Mouse (Mus musculus) lung, postnatal 25 days (tissue): ENCODE data around the gene Pik3r1.

Source experiments
- DNase-seq: peaks from one replicate; pipeline ENCODE4 v3.0.0; 2022; ENCODE audit warnings: low spot score

Gene Pik3r1

DNA sequence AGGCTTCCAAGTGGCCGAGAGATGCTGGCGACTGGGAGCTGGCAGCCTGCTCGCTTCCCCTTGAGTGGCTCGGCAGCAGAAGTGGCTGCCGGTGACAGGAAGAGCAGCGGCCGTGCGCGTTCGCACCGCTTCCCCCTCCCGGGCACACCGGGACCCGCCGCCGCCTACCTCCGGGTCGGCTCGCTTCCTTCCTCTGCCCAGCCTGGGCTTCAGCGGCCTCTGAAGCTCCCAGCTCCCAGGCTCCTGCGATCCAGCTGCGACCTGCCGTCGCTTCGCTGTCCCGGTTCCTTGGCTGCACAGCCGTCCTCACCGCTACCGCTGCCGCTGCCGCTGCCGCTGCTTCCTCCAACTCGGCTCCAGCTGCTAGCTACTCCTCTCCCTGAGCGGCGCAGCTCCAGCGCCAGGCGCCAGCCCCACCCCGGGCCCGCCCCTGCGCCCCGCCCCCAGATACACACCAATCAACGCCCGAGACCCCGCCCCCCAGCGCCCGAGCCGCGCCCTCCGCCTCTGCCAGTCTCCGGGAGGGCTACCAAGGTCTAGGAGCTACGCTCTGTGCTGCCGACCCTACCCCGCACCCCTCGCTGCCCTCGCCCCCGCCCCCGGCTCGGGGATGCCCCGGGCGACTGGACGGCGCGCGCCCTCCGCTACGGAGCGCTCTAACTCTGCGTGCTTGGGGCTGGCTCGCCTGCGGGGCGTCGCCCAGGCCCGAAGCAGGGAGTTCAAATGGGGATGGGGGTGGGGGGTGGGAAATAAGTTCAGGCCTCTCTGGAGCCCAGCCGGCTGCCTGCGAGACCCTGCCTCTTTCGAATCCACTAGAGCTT, at the start of gene Pik3r1:
Pik3r1 (minus strand) TSS at position 409 of the 821 bp plus-strand sequence.
- peak; percentile 96 for DNase-seq

DNA sequence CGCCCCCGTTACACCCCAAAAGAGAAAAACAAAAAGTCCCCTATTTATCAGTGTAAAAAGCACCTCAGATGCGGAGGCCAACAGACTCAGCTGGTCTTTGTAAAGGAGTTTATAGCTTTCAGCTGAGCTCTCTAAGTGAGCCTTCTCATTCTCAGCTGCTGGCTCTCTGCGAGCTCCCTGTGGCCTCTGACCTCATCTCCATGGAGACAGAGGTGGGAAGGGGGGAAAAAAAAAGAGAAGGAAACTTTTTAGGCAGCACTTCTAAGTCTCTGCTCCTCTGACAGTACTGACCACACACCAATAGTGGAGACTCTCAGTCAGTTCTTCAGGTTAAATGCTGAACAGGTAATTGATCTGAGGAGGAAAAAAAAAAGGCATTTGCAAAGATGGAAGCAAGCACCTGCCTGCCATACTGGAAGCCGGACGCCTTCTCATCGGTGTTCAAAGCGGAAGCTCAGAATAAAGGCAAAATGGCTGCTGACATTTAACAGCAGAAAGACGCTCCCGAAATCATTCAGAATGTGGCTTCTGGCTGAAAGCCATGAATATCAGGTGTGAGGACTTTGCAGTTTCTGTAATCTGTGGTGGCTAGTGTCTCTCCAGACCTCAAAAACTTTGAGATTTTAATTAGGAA, 45.4 kb upstream of the Pik3r1 start:
- peak; percentile 46 for DNase-seq

DNA sequence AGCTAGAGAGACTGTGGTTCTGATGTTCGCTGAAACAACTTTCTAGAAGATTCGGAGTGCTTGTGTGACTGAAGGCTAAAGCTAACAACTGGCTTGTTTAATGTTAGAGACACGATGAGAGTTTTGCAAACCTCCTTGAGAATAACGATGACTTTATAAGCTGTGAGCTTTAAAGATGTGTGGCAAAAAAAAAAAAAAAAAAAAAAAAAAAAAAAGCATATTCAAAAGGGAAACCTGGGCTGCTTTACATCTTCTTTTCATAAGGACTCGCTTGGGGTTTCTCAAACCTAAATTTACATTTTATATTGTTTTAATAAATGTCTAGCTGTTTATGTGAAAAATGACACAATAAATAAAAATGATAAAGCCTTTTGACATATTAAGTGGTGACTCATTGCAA, 44.3 kb upstream of the Pik3r1 start:
- no peak for DNase-seq

DNA sequence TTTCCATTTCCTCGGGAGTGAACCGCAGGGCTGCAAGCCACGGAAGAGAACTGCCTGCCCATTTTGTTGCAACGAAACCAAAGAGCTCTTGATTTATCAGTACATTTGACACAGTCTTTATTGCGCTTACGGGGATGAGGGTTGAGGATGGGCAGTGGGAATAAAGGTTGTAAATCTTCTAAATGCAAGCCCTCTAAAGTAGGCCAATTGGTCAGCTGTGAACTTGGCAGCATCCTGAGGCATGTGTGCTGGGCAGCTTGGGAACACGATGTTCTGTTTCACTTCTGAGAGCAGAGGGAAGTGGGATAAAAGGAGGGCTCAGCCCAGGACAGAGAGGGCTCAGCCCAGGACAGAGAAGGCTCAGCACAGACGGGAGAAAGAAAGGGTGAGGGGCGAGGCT, 43.9 kb upstream of the Pik3r1 start:
- peak; percentile 71 for DNase-seq

DNA sequence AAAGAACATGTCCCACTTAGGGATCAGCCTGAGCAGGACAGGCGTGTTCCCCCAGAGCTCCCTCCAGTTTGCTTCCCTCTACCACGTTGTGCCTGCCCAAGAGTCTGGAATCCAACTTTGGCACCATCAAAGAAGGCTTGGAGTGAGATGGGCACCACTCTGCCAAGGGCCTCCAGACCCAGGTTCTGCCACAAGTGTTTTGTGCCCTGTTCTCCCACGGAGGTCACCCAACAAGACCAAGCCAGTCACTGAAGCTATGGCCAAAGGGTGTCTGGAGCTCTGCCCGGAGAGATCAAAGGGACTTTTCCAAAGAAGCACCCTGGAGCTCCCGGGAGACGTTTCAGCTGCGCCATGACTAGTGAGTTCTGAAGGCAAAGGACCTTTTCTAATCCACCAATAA, 42.6 kb upstream of the Pik3r1 start:
- DNase-seq, result peak; percentile 10

DNA sequence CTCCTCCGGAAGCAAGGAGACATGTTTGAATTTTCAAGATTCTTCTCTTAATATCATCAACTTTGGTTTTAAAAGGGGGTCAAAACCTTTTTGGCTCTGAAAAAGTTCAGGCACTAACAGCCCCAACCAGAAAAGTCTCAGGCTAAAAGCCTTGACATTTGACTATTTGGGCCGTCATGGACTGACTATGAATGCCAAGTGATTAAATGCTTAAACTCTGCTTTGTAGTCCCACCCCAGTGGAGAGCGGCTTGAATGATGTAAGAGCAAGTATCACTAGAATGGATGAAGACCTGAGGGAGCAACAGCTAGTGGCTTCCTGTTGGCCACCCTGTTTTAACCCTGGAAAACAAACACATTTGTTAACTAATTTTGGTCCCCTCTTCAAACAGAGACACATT, 41.8 kb upstream of the Pik3r1 start:
- DNase-seq, result peak; percentile 8

DNA sequence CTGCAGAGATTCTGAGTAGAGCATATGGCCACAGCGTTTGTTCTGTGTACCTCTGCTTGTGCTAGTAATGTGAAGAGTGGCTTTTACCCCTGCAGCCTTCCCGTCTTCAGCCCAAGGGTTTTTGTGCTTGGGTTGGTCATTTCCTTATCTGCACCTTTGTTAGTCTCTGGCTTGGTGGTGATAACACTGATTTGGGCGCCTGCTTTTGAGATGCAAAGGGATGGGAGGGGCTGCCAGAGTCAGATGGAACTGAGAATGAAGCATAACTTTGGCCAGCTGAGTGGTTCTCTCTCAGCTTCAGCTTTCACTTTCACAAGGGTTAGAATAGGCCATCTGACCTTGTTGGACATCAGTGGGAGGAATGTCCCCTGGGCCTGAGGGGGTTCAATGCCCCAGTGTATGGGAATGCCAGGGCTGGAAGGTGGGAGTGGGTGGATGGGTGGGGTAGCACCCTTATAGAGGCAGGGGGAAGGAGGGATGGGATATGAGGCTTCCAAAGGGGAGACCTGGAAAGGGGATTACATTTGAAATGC, 37.6 kb upstream of the Pik3r1 start:
- no peak for DNase-seq

DNA sequence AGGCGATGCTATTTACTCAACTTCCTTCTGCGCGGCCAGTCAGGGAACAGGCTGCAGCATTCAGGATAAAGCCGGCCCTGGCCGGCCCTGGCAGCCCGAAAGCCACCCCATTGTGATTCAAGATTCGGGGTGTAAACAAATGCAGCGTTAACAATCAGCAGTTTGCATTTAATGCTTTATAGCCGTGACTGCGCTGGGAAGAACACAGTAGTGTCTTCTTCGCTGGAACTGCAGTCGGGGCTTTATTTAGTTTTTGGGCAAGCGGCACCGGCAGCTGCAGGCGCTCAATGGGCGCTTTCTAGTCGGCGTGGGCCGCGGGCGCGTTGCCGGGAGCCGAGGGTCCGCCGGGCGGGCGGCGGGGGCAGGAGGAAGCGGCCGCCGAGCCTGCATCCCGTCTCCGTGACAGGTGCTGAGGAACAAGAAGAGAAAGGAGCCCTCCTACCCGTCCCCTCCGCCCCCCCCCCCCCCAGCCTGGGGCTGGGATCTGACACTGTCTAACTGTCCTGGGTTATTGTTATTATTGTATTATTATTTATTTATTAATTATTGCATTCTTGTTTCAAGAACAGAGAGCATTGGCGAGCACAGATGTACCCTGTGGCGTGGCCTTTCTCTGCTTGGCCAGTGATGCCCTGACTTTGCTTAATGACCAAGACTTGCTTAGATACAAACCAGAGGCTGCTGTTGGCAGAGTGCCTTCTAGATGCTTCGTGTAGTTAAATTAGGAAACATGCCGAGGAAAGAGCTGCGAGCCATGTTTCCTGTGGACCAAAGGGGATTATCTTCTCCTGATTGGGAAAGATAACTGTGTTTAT, 33.6 kb upstream of the Pik3r1 start:
- peak; percentile 70 for DNase-seq

DNA sequence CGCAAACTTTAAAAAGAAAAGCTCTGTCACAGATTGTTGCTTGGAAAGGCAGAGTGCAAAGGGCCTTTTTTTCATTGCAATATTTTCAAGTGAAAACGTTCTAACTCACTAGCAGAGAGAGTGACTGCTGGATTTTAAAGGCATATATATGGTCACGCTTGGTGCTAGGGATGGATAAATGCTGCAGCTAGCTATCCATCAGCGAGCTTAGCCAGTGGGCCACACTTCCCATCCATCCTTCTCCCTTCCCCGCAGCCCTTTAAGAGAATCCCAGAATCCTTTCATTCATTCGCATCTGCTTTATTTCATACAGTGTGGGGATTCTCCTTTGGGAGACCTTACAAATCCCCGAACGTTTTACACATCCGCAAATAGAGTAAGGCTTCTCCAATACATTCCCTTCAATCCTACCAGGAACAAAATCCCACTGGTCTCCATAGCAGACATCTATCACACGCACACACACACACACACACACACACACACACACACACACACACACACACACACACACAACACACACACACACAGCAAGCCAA, 32.9 kb upstream of the Pik3r1 start:
- DNase-seq, result no peak

DNA sequence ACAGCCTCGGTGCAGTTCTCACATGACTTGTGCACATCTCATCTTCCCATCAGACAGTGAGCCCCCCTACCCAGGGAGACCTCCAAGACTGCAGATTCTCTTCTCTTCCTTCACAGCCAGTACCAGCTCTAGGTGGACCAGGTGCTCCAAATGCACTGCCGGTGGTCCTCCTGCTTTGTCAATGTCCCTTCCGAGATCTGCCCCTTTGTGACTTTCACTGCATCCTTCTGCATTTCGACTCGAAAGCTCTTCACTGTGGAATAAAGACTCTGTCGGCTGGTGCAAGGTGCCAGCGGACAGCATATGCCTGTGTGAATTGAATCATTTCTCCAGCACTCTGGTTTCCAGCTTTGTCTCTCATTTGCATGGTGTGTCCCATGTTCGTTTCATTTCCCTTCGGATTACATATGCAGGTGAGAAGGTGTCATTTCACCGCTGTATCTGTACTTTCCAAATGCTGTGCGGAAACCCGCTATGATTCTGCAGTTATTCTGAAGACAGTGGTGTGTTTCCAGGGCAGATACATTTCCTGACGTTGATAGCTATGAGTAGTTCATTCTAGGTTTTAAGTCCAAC, 32.1 kb upstream of the Pik3r1 start:
- no peak for DNase-seq

DNA sequence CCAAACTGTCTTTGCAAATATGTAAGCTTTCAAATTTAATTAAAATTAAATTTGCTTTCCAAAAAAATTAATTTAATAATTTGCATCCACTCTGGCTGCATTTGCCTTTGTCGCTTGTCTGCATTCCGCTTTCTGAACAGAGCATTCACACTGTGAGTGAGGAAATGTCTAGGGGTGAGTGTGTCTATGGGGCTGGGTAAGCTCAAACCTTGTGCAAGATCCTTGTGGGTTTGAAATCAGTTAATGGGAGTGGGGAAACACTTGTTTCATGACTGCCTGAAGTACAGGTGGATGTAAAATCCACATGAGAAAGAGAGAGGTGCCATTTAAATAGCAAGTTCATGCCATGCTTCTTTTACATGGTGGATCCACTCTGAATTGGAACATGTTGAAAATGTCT, 31.3 kb upstream of the Pik3r1 start:
- DNase-seq, result no peak

DNA sequence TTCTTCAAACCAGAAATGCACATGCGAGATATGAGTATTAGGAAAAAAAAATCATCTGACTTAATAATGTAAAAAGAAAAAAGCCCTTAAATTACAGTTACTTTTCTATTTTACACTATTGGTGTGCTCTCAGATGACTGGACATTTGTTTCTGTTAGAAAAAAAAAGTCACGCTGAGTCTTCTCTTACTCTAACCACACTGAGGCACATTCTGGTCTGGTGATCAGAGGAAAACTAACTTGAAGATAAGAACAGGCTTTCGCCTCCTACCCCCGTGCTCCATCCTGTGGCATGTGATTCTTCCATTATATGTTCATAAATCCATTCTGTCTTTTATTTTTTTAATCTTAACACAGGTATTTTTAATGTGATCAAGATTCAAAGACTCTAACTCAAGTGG, 30.5 kb upstream of the Pik3r1 start:
- no peak for DNase-seq

DNA sequence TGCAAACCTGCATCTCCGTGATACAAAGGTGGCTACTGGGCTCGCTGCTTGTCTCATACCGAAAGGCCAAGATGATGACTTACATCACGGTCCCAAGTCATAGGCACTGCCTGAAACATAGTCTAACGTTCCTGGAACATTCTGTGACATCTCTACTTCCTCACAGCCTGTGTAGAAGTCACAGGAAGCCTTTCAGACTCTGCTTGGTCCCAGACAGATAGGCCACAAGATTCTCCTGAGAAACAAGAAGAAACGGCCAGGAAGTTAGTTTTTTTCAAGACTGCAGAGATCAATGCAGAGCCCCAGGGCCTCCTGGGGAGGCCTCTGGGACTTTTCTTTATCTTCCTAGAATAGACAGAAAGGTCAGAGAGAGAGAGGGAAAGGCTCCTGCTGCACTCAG, 29.0 kb upstream of the Pik3r1 start:
- no peak for DNase-seq

DNA sequence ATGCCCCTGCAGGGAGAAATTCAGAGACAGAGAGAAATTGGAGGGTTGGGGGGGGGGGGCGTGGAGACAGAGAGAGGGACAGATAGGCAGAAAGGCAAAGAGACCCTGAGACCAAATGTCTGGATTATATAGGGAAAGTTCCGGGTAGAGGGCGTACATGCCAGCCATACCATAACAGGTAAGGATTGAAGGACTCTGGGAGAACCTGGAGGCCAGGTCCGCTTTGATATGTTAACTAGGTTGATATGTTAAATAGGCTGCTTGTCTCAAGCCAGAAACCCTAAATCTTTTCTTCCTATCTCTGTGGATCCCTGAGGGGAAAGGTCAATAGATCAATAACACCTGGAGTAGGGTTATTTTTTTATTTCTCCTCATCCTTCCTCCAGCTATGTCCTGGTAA, 17.7 kb upstream of the Pik3r1 start:
- no peak for DNase-seq

DNA sequence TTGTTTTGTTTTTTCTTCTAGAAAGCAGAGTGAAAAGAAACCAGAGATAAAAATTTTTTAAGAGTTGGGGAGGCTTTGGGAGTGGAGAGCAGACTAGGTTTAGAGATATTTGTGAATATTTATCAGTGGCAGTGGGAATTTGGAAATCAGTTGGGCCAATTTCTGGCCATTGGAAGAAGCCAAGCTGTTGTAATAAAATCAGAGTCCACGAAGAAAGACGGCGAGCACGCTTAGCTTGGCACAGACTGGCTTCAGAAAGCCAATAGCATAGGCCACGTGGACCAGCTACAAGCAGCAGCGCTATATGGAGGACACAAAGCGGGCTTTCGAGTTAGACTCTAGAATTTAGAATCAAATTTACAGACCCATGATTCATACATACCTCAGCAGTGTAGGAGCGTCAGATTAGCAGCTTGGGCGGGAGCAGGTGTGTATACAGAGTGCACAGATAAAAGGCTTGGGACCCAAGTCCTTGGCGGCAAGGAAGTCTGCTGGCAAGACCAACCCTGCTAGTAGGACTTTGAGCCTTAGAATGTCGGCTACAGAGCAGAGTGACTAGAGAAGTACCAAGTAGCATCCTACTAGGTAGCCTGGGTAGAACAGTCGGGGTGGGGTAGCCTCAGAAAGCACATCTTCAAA, 16.8 kb upstream of the Pik3r1 start:
- DNase-seq, result no peak

DNA sequence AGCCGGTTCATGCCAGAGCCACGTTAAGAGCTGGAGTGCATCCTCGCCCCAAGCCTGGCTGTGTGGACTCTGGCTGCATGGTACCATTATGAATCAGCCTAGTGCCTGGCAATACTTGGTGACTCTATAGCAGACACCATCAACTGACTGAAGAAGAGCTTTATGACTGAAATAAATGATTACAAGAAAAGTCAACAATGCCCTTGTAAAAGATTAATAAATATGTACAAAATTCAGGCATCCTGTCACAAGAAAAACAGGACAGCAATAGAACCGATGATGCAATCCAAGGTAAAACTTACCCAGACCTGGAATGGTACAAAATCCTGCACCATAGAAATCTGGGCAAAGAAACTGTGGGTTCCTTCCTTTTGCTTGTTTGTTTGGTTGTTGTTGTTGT, 11.0 kb upstream of the Pik3r1 start:
- no peak for DNase-seq

DNA sequence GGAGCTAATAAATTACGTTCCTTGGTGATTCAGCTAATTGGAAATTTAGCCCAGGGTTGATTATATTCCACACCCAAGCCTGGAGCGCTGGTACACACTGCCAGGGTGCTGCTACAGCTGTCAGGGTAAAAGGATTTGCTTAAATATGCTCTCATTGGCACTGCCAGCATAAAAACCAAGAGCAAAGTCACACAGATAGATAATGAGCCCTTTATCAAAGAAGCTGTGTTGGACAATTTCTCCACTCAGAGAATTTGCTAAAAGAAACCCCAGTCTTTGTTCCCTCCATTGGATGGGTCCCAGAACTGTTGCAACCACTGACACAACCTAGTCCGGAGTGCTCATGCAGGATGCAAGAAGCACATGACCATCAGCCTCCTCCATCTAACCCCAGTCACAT, 9.8 kb upstream of the Pik3r1 start:
- no peak for DNase-seq

DNA sequence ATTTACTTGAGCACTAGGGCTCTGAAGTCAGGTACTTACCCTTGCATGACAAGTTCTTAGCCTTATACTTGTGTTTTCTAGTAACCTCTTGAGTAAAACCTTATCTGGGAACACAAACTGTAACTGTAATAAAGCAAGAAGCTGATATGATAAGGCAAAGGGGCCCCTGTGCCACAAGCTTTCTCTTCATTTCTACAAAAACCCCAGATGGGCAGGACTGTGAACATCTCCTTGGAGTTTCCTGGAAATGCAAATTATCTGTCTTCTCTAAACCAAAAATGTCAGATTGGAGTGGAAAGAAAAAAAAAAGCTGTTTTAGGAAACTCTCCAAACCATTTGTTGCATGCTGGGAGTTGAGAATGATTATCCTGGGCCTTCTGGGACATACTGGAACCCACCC, 3.1 kb upstream of the Pik3r1 start:
- no peak for DNase-seq

DNA sequence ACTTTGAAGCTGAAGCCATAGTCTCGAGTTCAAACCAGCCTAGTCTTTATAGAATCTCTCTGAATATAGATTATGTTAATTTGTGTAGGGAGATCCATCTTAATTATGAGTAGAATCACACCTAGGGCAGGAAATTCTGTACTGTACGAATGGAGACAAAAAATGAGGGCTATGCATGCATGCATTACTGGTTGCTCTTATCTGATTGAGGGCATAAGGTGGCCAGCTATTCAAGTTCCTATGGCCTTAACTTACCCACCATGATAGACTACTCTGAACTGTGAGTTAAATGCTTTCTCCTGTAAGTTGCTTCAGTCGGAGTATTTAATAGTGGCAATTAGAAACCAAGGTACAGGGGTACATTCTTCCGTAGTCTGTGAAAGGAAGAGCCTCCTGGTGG, 1.9 kb upstream of the Pik3r1 start:
- DNase-seq, result no peak

DNA sequence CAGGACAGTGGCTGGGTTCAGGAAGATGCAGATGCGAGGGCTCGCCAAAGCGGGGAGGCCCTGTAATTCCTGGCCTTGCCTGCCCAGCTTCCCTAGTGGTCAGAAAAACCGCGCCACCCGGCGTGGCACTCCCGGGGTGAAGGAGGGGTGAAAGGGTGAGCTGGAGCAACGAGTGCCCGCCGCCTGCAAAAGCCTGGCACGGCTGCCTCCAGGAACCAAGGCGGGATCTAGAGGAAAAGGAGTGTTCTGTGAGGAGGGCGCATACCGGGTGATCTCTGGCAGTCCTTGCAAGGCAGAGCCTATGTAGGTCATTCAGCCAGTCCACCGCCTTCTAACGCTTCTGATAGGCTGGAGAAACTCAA, 594 bp upstream of the Pik3r1 start:
- DNase-seq, result peak; percentile 86

DNA sequence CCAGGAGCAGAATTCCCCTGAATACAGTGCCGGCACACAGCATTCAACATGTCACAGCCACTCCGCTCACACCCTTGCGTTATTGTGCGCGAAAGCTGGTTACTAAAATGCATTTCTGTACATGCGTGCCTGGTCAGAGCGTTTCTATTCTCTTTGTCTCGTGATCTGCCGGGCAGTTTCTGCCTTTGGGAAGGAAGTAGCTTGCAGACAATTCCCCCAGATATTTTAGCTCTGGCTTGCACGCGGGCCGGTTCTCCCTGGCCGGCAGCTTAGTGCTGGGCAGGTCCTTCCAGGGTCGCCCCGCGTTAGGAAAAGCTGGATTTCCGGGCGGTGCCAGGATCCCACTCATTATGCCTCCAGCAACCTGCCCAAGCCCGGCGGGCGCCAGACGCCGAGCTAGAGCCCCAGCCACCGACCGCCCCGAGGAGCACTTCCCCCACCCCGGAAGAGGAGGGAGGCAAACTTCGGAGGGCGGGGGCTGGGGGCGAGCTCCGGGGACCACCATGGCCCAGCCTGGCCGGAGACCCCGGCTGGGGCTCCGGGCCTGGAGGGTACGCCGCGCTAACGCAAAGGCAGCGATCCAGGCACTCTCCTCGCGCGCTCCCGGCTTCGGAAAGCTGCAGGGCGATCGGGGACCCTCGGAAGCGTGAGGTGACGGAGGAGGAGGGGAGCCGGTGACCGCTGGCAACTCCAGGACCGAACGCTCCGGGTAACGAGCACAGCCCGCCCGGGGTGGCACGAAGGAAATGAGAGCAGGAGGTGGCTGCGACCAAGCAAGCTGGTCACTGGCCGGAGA, 806 bp downstream of the Pik3r1 start:
- peak; percentile 50 for DNase-seq
